Mouse (Mus musculus) midbrain, embryonic 16.5 days (tissue): ENCODE measurements around the gene Plcb3. TPM values are rescaled to one million over a fixed set of nuclear protein-coding genes. Genes with fewer than 3 reads are reported as not detected.

Experiments
- ATAC-seq: fragments of 200-750 bp; cut with Nextera tagmentation; 2 replicates; pipeline ENCODE4 v1.8.0; 2017; ENCODE audit warnings: moderate TSS enrichment
- H3K27ac ChIP-seq: fragments of 300-500 bp; sonication (generic); 2 replicates; pipeline ENCODE4 v1.5.1; 2014; ENCODE audit warnings: mild to moderate bottlenecking, low read length, mixed read lengths
- H3K27me3 ChIP-seq: fragments of 300-500 bp; sonication (generic); 2 replicates; pipeline ENCODE4 v1.6.1; 2014; ENCODE audit warnings: low read depth, low read length, mixed read lengths; ENCODE audit not compliant: control insufficient read depth, insufficient read depth
- H3K36me3 ChIP-seq: fragments of 300-500 bp; sonication (generic); 2 replicates; pipeline ENCODE4 v1.6.1; 2014; ENCODE audit warnings: mild to moderate bottlenecking, low read length, moderate library complexity, mixed read lengths; ENCODE audit not compliant: control insufficient read depth, insufficient read depth
- H3K4me1 ChIP-seq: fragments of 300-500 bp; sonication (generic); 2 replicates; pipeline ENCODE4 v1.6.1; 2014; ENCODE audit warnings: mild to moderate bottlenecking, low read length, mixed read lengths; ENCODE audit not compliant: control insufficient read depth, insufficient read depth
- H3K4me2 ChIP-seq: fragments of 300-500 bp; sonication (generic); 2 replicates; pipeline ENCODE4 v1.6.1; 2014; ENCODE audit warnings: mild to moderate bottlenecking, low read length, mixed read lengths
- H3K4me3 ChIP-seq: fragments of 300-500 bp; sonication (generic); 2 replicates; pipeline ENCODE4 v1.5.1; 2014; ENCODE audit warnings: low read depth, mild to moderate bottlenecking, low read length, moderate library complexity, mixed read lengths
- H3K9ac ChIP-seq: fragments of 300-500 bp; sonication (generic); 2 replicates; pipeline ENCODE4 v1.6.1; 2014; ENCODE audit warnings: low read depth, low read length, mixed read lengths
- H3K9me3 ChIP-seq: fragments of 300-500 bp; sonication (generic); replicated peaks from 2 replicates; pipeline ENCODE4 v1.6.1; 2014; ENCODE audit warnings: mild to moderate bottlenecking, low read length, mixed read lengths; ENCODE audit not compliant: control insufficient read depth, poor library complexity, severe bottlenecking
- WGBS: fragments of 180-500 bp; shearing (Covaris S2); extraction: QIAGEN DNeasy Blood & Tissue Kit; methylation state at CpG from one replicate; pipeline ENCODE4 v1.1.7; 2014; 5-methylcytosine and 5-hydroxymethylcytosine counted together
- polyA plus RNA-seq: library from polyadenylated mRNA; unstranded; fragments of >200 nt; fragmentation: Nextera tagmentation; extraction: Ambion mirVana; gene quantifications from 2 replicates; pipeline ENCODE4 v1.2.1, GENCODE M21; 2015

The Plcb3 gene
- polyA plus RNA-seq, 1 experiment from 2014 or later, result 9.7 TPM

DNA sequence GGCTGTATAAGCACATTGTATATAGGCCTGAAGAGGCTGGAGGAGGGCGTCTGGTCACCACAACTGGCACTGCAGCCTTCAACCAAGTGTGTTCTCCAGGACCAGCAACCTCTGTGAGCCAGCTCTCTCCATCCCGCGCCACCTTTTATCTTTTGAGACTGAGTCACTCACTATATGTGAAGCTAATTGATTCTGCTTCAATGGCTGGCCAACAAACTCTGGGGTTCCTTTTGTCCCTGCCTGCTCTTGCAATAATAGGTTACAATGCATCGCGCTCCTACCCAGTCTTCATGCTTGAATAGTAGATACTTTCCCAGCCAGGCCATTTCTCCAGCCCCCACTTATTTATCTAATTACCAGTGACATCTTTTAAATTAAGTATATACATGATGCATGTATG is 7.4 kb upstream of the Plcb3 start:
- Histone ChIP-seq H3K9ac (no peak overlapping the region), H3K9me3 (no peaks in the 10 kb centered on the region), H3K4me3 (no peak overlapping the region), H3K27ac (no peak overlapping the region), H3K4me2 (no peak overlapping the region), H3K4me1 (peaks cover 28% of the 10 kb centered on the region), H3K36me3 (peaks cover 5% of the 10 kb centered on the region), H3K27me3 (no peaks in the 10 kb centered on the region)
- ATAC-seq, result no peak
- 62% methylated on average over 5 of the region's 5 CpGs for WGBS

DNA sequence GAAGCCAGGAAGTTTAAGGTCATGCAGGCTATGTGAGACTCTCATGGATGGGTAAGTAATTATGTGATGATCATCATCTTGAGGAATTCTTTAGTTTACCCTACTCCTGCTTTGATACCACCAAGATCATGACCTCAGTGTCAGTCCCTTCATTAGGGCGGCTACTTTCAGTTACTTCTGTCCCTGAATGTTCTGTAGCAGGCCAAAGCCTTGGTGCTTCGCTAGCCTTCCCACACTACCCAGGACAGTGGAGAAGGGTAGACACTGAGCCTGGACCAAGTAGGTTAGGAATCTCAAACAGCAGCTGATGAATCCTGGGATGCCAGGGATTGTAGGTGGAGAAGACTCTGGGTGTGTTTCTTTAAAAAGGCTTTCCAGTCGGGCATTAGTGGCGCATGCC is 5.2 kb upstream of the Plcb3 start:
- no peak overlapping the region for H3K4me3 ChIP-seq
- H3K27me3 ChIP-seq, result no peaks in the 10 kb centered on the region
- peaks cover 35% of the 10 kb centered on the region for H3K4me1 ChIP-seq
- no peaks in the 10 kb centered on the region for H3K9me3 ChIP-seq
- H3K9ac ChIP-seq, result no peak overlapping the region
- H3K27ac ChIP-seq, result no peak overlapping the region
- H3K4me2 ChIP-seq, result no peak overlapping the region
- ATAC-seq, result no peak
- WGBS, result 92% methylated on average over 4 of the region's 4 CpGs
- peaks cover 11% of the 10 kb centered on the region for H3K36me3 ChIP-seq

DNA sequence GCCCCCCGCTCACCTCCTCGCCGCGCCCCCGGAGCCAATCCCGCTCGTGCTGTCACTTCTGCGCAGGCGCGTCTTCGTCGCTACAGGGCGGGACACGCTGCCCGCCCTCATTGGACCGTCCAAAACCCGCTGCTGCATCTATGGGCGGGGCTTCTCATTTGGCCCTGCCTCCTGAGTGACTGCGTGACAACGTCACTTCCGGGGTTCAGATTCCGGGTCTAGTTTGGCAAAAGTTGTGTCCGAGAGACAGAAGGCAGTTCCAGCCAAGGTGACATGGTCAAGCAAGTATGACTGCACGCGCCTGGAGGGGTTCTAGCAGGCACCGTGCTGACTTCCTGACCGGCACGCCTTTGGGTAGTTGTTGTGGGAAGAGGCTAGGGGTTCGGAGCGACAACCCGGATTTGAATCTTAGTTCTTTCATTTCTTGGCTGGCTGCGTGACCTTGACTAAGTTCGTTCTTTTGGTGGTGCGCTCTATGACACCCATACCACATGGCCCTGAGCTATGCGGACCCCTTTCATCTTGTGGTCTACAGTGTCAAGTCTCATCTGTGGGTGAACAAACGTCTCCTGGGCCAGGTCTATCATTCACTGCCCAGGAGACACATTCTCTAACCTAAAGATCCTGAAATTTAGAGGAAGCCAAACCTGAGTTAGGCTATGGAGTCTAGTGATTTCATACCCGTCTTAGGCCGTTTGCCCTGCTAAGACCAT is 4.3 kb upstream of the Plcb3 start, which contains the start of gene Fkbp2:
Fkbp2 (minus strand) TSS at position 121 of the 713 bp plus-strand sequence.
- Histone ChIP-seq H3K9me3 (no peaks in the 10 kb centered on the region), H3K36me3 (peaks cover 11% of the 10 kb centered on the region), H3K4me1 (peaks cover 36% of the 10 kb centered on the region), H3K4me2 (peak within 1 kb of the TSS; percentile 90), H3K27me3 (no peaks in the 10 kb centered on the region), H3K4me3 (peak within 1 kb of the TSS; percentile 75), H3K9ac (peak within 1 kb of the TSS; percentile 84), H3K27ac (peak within 1 kb of the TSS; percentile 97)
- ATAC-seq, result peak; percentile 89
- 2% methylated on average over 38 of the region's 38 CpGs for WGBS

DNA sequence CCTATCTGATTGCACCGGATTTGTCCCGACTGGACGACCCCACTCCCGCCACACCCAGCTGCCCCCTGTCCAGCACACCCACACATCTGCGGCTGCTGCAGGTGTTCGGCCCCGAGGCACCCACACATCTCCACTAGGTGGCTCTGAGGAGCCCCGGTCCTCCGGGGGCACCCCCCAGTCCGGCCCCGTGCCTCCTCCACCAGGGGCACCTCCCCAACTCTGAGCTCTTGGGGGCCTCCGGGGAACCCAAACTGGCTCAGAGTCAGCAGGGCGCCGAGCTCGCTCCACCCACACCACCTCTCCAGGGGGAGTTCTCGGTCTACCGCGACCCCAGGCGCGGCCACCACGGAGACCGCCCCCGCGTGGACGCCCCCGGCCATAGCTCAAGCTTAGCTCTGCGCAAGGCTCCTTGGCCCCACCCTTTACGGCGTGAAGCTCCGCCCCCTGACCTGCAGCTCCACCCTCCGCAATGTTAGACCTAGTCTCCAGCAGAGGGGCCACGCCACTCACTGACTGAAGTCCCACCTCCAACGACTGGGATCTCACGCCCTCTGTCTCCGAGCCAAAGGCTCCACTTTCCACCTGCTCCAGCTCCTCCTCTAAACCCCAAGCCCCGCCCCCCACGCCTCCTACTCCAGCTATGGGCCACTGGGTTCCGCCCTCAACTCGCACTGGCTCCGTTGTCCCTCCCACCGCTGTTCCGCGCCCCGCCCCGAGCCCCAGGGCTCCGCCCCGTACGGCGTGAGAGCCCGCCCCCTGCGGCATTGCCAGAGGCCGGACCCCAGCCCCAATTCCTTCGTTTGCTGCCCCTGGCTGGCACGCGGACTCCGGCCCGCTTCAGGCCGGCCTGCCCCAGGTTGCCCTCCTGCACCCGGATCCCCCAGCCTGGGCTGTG is 3.5 kb upstream of the Plcb3 start:
- Histone ChIP-seq H3K27me3 (no peaks in the 10 kb centered on the region), H3K4me1 (peaks cover 36% of the 10 kb centered on the region), H3K9ac (peak overlapping the region; percentile 84), H3K9me3 (no peaks in the 10 kb centered on the region), H3K4me2 (peak overlapping the region; percentile 90), H3K27ac (peak overlapping the region; percentile 97), H3K36me3 (peaks cover 8% of the 10 kb centered on the region), H3K4me3 (peak overlapping the region; percentile 75)
- WGBS, result under 1% methylated on average over 58 of the region's 59 CpGs
- peak; percentile 88 for ATAC-seq

DNA sequence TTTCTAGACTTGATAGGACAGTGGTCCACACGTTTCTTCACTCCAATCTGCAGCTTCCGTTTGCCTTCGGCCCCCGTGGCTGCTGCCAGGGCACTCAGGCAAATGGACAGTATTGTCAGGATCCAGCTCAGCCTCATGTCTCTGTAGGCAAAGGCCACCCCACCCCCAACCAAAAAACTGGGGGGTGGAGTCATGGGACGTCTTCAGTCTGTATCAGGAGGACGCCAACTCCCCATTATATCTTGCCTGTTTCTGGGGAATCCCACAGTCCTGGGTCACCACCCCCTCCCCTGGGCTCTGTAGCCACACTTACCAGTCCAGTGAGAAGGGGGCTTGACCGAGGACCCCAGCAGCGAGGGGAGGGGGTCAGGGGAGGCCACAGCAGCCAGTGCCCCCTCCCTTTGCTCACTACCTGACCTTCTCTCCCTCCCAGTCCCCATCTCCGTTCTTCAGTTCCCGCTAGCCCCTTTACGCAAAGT is 2.8 kb upstream of the Plcb3 start:
- Histone ChIP-seq H3K27me3 (no peaks in the 10 kb centered on the region), H3K4me1 (peaks cover 37% of the 10 kb centered on the region), H3K9me3 (no peaks in the 10 kb centered on the region), H3K36me3 (peaks cover 8% of the 10 kb centered on the region), H3K4me2 (peak overlapping the region; percentile 90), H3K27ac (peak overlapping the region; percentile 97), H3K9ac (peak overlapping the region; percentile 84), H3K4me3 (peak overlapping the region; percentile 75)
- 9% methylated on average over 11 of the region's 11 CpGs for WGBS
- ATAC-seq, result no peak

DNA sequence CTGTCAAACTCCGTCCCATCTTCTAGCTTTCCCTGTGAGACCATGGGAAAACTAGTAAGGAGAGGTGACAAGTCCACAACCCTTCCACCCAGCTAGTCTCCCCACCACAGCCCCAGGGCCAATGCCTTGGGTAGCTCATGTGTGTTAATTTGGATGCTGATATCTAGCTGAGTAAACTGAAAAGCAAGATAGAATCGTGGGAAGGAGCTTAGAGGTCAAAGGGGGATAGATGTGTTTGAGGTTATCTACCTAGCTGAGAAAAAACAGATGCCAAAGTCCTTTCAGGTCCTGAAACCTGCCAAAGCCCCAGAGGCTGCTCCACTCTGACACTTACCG is 2.3 kb upstream of the Plcb3 start:
- H3K4me1 ChIP-seq, result peaks cover 41% of the 10 kb centered on the region
- H3K9ac ChIP-seq, result peak overlapping the region; percentile 84
- H3K9me3 ChIP-seq, result no peaks in the 10 kb centered on the region
- H3K4me3 ChIP-seq, result peak overlapping the region; percentile 75
- peaks cover 8% of the 10 kb centered on the region for H3K36me3 ChIP-seq
- peak overlapping the region; percentile 97 for H3K27ac ChIP-seq
- WGBS, result 41% methylated on average over 3 of the region's 3 CpGs
- H3K4me2 ChIP-seq, result peak overlapping the region; percentile 90
- H3K27me3 ChIP-seq, result no peaks in the 10 kb centered on the region
- ATAC-seq, result no peak

DNA sequence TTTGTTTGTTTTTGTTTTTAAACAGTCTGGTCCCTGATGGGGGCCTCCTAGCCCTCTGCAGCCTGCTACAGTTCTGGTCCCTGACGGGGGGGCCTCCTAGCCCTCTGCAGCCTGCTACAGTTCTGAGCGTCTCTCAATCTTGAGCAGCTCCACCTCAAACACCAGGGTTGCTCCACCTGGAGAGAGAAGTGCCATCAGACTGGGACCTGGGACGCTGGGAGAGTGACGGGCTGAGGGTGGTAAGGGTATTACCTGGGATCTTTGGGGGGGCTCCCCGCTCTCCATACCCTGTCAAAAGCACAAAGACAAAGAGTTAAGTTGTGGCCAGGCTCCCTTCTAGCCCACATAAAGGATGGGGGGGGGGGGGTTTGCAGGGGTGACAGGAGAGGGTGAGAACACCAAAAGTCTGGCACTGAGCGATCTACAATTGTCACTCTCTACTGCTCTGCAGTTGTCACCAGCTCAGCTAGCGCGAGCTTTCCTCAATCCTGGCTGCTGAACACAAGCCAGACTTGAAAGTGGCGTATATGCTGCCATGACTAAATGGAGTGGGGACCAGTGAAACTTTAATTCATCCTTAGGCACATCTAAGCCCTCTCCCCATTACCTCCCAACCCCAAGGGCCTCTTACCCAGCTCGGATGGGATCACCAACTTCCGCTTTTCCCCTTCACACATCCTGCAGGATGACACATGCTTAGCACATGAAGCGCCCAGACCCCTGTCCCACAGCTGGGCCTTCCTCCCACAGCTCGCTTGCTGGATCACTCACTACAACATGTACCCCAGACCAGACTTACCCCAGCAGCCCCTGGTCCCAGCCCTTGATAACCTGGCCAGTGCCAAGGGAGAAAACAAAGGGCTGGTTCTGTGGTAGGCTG is 1.7 kb upstream of the Plcb3 start:
- Histone ChIP-seq H3K4me1 (peaks cover 41% of the 10 kb centered on the region), H3K9ac (peak overlapping the region; percentile 84; the same call in 1 of the 2 replicates), H3K36me3 (peaks cover 8% of the 10 kb centered on the region), H3K9me3 (no peaks in the 10 kb centered on the region), H3K27me3 (no peaks in the 10 kb centered on the region), H3K4me2 (peak overlapping the region; percentile 90), H3K4me3 (peak overlapping the region; percentile 75; the same call in 1 of the 2 replicates), H3K27ac (peak overlapping the region; percentile 55)
- ATAC-seq, result no peak
- 82% methylated on average over 13 of the region's 13 CpGs for WGBS
